Comparison of ENCODE assay signal across 8 mouse cellular contexts in genomic region chr2:30134378-30134711, GRCm38 (mm10). TPM values are rescaled to one million over a fixed set of nuclear protein-coding genes. Genes with fewer than 3 reads are reported as not detected.
DNase-seq lines count a peak whose midpoint lies in the region; ATAC-seq and TF ChIP-seq lines count a peak whose summit lies in the region.

No protein-coding gene starts in this region.

- DNase-seq in layer of hippocampus, adult 2 months (ENCODE audit: low spot score in 2 of 2) = no peak
- no peak for DNase-seq in layer of hippocampus, postnatal 36 days
- DNase-seq in embryonic facial prominence, embryonic 11.5 days (ENCODE audit: low spot score) = no peak
- no peak for DNase-seq in ovary, postnatal 10 days (ENCODE audit: low spot score)
- no peak for DNase-seq in ovary, adult 18-20 months (ENCODE audit: low spot score)

- no peak for TF ChIP-seq CTCF in layer of hippocampus, adult 2 months (conservative IDR thresholded peaks at IDR 0.05)
- TF ChIP-seq CTCF in intestine, postnatal 0 days (IDR thresholded peaks at IDR 0.05; ENCODE audit: low read depth) = no peak

- no peaks in the 10 kb centered on the region for H3K4me1 ChIP-seq in embryonic facial prominence, embryonic 11.5 days (ENCODE audit: control insufficient read depth, insufficient read depth, low read length)
- no peaks in the 10 kb centered on the region for H3K4me1 ChIP-seq in intestine, postnatal 0 days (replicated peaks; ENCODE audit: control insufficient read depth, insufficient read depth, low read length)
- H3K4me1 ChIP-seq in midbrain, embryonic 16.5 days (ENCODE audit: control insufficient read depth, insufficient read depth, low read length) = peaks cover 22% of the 10 kb centered on the region

- peak overlapping the region; percentile 82 for H3K9ac ChIP-seq in embryonic facial prominence, embryonic 11.5 days (replicated peaks; ENCODE audit: low read length)
- peak overlapping the region; percentile 74 for H3K9ac ChIP-seq in intestine, postnatal 0 days (ENCODE audit: low read depth, low read length)
- peak overlapping the region; percentile 74 for H3K9ac ChIP-seq in midbrain, embryonic 16.5 days (ENCODE audit: low read depth, low read length)

- peak overlapping the region; percentile 89 for H3K4me3 ChIP-seq in layer of hippocampus, adult 2 months
- peak overlapping the region; percentile 83 for H3K4me3 ChIP-seq in embryonic facial prominence, embryonic 11.5 days (ENCODE audit: low read depth, low read length)
- peak overlapping the region; percentile 87 for H3K4me3 ChIP-seq in intestine, postnatal 0 days (ENCODE audit: low read depth, low read length)
- H3K4me3 ChIP-seq in midbrain, embryonic 16.5 days (ENCODE audit: low read depth, low read length) = peak overlapping the region; percentile 79

- H3K27me3 ChIP-seq in embryonic facial prominence, embryonic 11.5 days (ENCODE audit: control insufficient read depth, insufficient read depth, low read length) = no peaks in the 10 kb centered on the region
- H3K27me3 ChIP-seq in intestine, postnatal 0 days (replicated peaks; ENCODE audit: control insufficient read depth, insufficient read depth, low read length) = no peaks in the 10 kb centered on the region
- no peaks in the 10 kb centered on the region for H3K27me3 ChIP-seq in midbrain, embryonic 16.5 days (ENCODE audit: control insufficient read depth, insufficient read depth, low read depth, low read length)

- ATAC-seq in embryonic facial prominence, embryonic 11.5 days (replicated peaks; ENCODE audit: insufficient number of reproducible peaks, low FRiP score, low TSS enrichment, low read depth) = peak; percentile 29; the same call in 1 of the 2 replicates
- no peak for ATAC-seq in intestine, postnatal 0 days
- ATAC-seq in midbrain, embryonic 16.5 days = peak; percentile 36; the same call in 1 of the 2 replicates
- ATAC-seq in CD4-positive, CD25-positive, alpha-beta regulatory T cell, adult 4 months = no peak

- peak overlapping the region; percentile 92 for H3K27ac ChIP-seq in layer of hippocampus, adult 2 months
- no peak overlapping the region for H3K27ac ChIP-seq in embryonic facial prominence, embryonic 11.5 days (replicated peaks; ENCODE audit: low read depth, low read length)
- H3K27ac ChIP-seq in intestine, postnatal 0 days (ENCODE audit: low read depth, low read length) = peak overlapping the region; percentile 93
- H3K27ac ChIP-seq in midbrain, embryonic 16.5 days (ENCODE audit: low read length) = peak overlapping the region; percentile 83

- WGBS in embryonic facial prominence, embryonic 11.5 days = 20% methylated on average over 6 of the region's 6 CpGs
- 8% methylated on average over 6 of the region's 6 CpGs for WGBS in intestine, postnatal 0 days
- 25% methylated on average over 6 of the region's 6 CpGs for WGBS in midbrain, embryonic 16.5 days

- H3K4me2 ChIP-seq in embryonic facial prominence, embryonic 11.5 days (ENCODE audit: low read depth, low read length) = peak overlapping the region; percentile 90
- H3K4me2 ChIP-seq in intestine, postnatal 0 days (replicated peaks; ENCODE audit: low read depth) = peak overlapping the region; percentile 83
- H3K4me2 ChIP-seq in midbrain, embryonic 16.5 days (ENCODE audit: low read length) = peak overlapping the region; percentile 93

- H3K36me3 ChIP-seq in embryonic facial prominence, embryonic 11.5 days (replicated peaks; ENCODE audit: control insufficient read depth, insufficient read depth, low read depth, low read length) = no peaks in the 10 kb centered on the region; the same call in 1 of the 2 replicates
- peaks cover 16% of the 10 kb centered on the region; the same call in 1 of the 2 replicates for H3K36me3 ChIP-seq in intestine, postnatal 0 days (ENCODE audit: control insufficient read depth, insufficient read depth)
- H3K36me3 ChIP-seq in midbrain, embryonic 16.5 days (ENCODE audit: control insufficient read depth, insufficient read depth, low read length) = peaks cover 12% of the 10 kb centered on the region

- no peaks in the 10 kb centered on the region for H3K9me3 ChIP-seq in embryonic facial prominence, embryonic 11.5 days (replicated peaks; ENCODE audit: control insufficient read depth, low read length)
- no peaks in the 10 kb centered on the region for H3K9me3 ChIP-seq in intestine, postnatal 0 days (ENCODE audit: control insufficient read depth)
- no peaks in the 10 kb centered on the region for H3K9me3 ChIP-seq in midbrain, embryonic 16.5 days (replicated peaks; ENCODE audit: control insufficient read depth, low read length, poor library complexity, severe bottlenecking)

RNA-seq across cellular contexts. Expression of gene Tbc1d13, which starts 0.8 kb away (rescaled TPM):
- 10 to 100 TPM; 54.7 to 55.7 TPM for total RNA-seq in layer of hippocampus, adult 2 months (2021)
- 10 to 100 TPM; 58.5 to 61.7 TPM for total RNA-seq in layer of hippocampus, postnatal 36 days (2021)
- 11.0 and 14.1 TPM in 2 replicates for polyA plus RNA-seq in embryonic facial prominence, embryonic 11.5 days (2014; fragmentation: Nextera tagmentation; extraction: Ambion mirVana)
- polyA plus RNA-seq in intestine, postnatal 0 days (2015; fragmentation: Nextera tagmentation; extraction: Ambion mirVana) = 5.3 and 8.5 TPM in 2 replicates
- 11.8 and 14.3 TPM in 2 replicates for polyA plus RNA-seq in midbrain, embryonic 16.5 days (2015; fragmentation: Nextera tagmentation; extraction: Ambion mirVana)
- 10 to 100 TPM; 10.9 to 11.3 TPM for polyA plus RNA-seq in CD4-positive, CD25-positive, alpha-beta regulatory T cell, adult 4 months (2017; shearing (Covaris generic))

RNA-seq across cellular contexts. Expression of gene Zer1, which starts 10.0 kb away (rescaled TPM):
- total RNA-seq in layer of hippocampus, adult 2 months (2021) = 100 to 1,000 TPM; 197 to 199 TPM
- 100 to 1,000 TPM; 189 to 198 TPM for total RNA-seq in layer of hippocampus, postnatal 36 days (2021)
- polyA plus RNA-seq in embryonic facial prominence, embryonic 11.5 days (2014; fragmentation: Nextera tagmentation; extraction: Ambion mirVana) = 5.2 and 5.3 TPM in 2 replicates
- 2.6 and 2.8 TPM in 2 replicates for polyA plus RNA-seq in intestine, postnatal 0 days (2015; fragmentation: Nextera tagmentation; extraction: Ambion mirVana)
- 13.1 and 13.5 TPM in 2 replicates for polyA plus RNA-seq in midbrain, embryonic 16.5 days (2015; fragmentation: Nextera tagmentation; extraction: Ambion mirVana)
- polyA plus RNA-seq in CD4-positive, CD25-positive, alpha-beta regulatory T cell, adult 4 months (2017; shearing (Covaris generic)) = 10 to 100 TPM; 18.5 to 25.5 TPM

RNA-seq across cellular contexts. Expression of gene Endog, which starts 36.9 kb away (rescaled TPM):
- 10 to 100 TPM; 17.6 to 24.1 TPM for total RNA-seq in layer of hippocampus, adult 2 months (2021)
- 10 to 100 TPM; 21.3 to 21.9 TPM for total RNA-seq in layer of hippocampus, postnatal 36 days (2021)
- 14.4 and 16.9 TPM in 2 replicates for polyA plus RNA-seq in embryonic facial prominence, embryonic 11.5 days (2014; fragmentation: Nextera tagmentation; extraction: Ambion mirVana)
- polyA plus RNA-seq in intestine, postnatal 0 days (2015; fragmentation: Nextera tagmentation; extraction: Ambion mirVana) = 56.3 and 59.3 TPM in 2 replicates
- polyA plus RNA-seq in midbrain, embryonic 16.5 days (2015; fragmentation: Nextera tagmentation; extraction: Ambion mirVana) = 22.6 and 27.0 TPM in 2 replicates
- polyA plus RNA-seq in CD4-positive, CD25-positive, alpha-beta regulatory T cell, adult 4 months (2017; shearing (Covaris generic)) = 1 to 10 TPM; 1.3 to 2.5 TPM

RNA-seq across cellular contexts. Expression of gene Zdhhc12, which starts 40.9 kb away (rescaled TPM):
- total RNA-seq in layer of hippocampus, adult 2 months (2021) = 1 to 10 TPM; 7.6 to 9.1 TPM
- 1 to 10 TPM; 9.4 to 9.5 TPM for total RNA-seq in layer of hippocampus, postnatal 36 days (2021)
- polyA plus RNA-seq in embryonic facial prominence, embryonic 11.5 days (2014; fragmentation: Nextera tagmentation; extraction: Ambion mirVana) = 30.9 and 31.6 TPM in 2 replicates
- polyA plus RNA-seq in intestine, postnatal 0 days (2015; fragmentation: Nextera tagmentation; extraction: Ambion mirVana) = 90.9 and 91.3 TPM in 2 replicates
- 21.1 and 26.9 TPM in 2 replicates for polyA plus RNA-seq in midbrain, embryonic 16.5 days (2015; fragmentation: Nextera tagmentation; extraction: Ambion mirVana)
- 10 to 100 TPM; 32.3 to 44.9 TPM for polyA plus RNA-seq in CD4-positive, CD25-positive, alpha-beta regulatory T cell, adult 4 months (2017; shearing (Covaris generic))

RNA-seq across cellular contexts. Expression of gene Spout1, which starts 43.9 kb away (rescaled TPM):
- 10 to 100 TPM; 35.4 to 40.0 TPM for total RNA-seq in layer of hippocampus, adult 2 months (2021)
- total RNA-seq in layer of hippocampus, postnatal 36 days (2021) = 10 to 100 TPM; 34.5 to 37.2 TPM
- polyA plus RNA-seq in embryonic facial prominence, embryonic 11.5 days (2014; fragmentation: Nextera tagmentation; extraction: Ambion mirVana) = 75.4 and 82.5 TPM in 2 replicates
- polyA plus RNA-seq in intestine, postnatal 0 days (2015; fragmentation: Nextera tagmentation; extraction: Ambion mirVana) = 17.3 and 18.7 TPM in 2 replicates
- polyA plus RNA-seq in midbrain, embryonic 16.5 days (2015; fragmentation: Nextera tagmentation; extraction: Ambion mirVana) = 63.0 and 67.3 TPM in 2 replicates
- 10 to 100 TPM; 30.2 to 50.9 TPM for polyA plus RNA-seq in CD4-positive, CD25-positive, alpha-beta regulatory T cell, adult 4 months (2017; shearing (Covaris generic))

Comparison
In these comparisons a context has a peak if more than half of its experiments do, and no peak if none do; other contexts are left out.
1. ATAC-seq: peak in embryonic facial prominence, embryonic 11.5 days (single experiment) and midbrain, embryonic 16.5 days (single experiment); none in intestine, postnatal 0 days (single experiment) and CD4-positive, CD25-positive, alpha-beta regulatory T cell, adult 4 months (single experiment).
2. Peak in every context shown above with its lines, with median percentiles within 50 percentile points of each other: H3K4me3 ChIP-seq, H3K4me2 ChIP-seq and H3K9ac ChIP-seq.